Mouse (Mus musculus): Measurements from ENCODE around the gene Ms4a5.

DNA sequence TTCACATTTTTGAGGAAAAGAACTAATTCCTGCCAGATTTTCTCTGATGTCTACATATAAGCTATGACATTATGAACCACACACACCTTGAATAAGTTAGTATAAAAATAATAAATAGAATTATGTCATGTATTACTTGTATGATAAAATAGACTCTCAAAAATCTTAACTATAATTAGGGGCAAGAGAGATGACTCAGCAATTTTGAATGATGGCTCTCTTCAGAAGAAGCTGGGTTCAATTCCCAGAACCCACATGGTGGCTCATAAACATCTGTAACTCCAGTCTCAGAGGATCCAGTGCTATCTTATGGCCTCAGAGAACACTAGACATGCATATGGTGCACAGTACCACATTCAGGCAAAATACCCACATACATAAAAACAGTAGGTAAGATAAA is 25.2 kb upstream of the Ms4a5 start:
- no peak for TF ChIP-seq TCF3 (IDR thresholded peaks at IDR 0.05; ENCODE audit: insufficient read length, low read depth)
- TF ChIP-seq POLR2A (IDR thresholded peaks at IDR 0.05; ENCODE audit: insufficient read length, low read depth) = no peak
- no peak for TF ChIP-seq MAX (IDR thresholded peaks at IDR 0.05; ENCODE audit: low read depth)
- TF ChIP-seq TCF12 (IDR thresholded peaks at IDR 0.05; ENCODE audit: insufficient read depth, poor library complexity, severe bottlenecking) = no peak
- TF ChIP-seq USF1 (IDR thresholded peaks at IDR 0.05; ENCODE audit: low read depth) = no peak
- no peak for TF ChIP-seq SRF (IDR thresholded peaks at IDR 0.05; ENCODE audit: control insufficient read depth, insufficient read length, low read depth)
- TF ChIP-seq CEBPB (IDR thresholded peaks at IDR 0.05; ENCODE audit: insufficient read depth, poor library complexity, severe bottlenecking) = no peak
- TF ChIP-seq MYOG (IDR thresholded peaks at IDR 0.05; ENCODE audit: control insufficient read depth in 1 of 3, insufficient read depth in 1 of 3, insufficient read length in 2 of 3, low read depth in 2 of 3) = no peak
- no peak for TF ChIP-seq E2F4 (IDR thresholded peaks at IDR 0.05; ENCODE audit: insufficient read depth)

All from myocyte (in vitro differentiated cells).